Mouse (Mus musculus) CH12.LX (cell line): ENCODE data around the gene Asic2. TPM values are rescaled to one million over a fixed set of nuclear protein-coding genes. Genes with fewer than 3 reads are reported as not detected.

Experiments used
- DNase-seq: peaks from one replicate; pipeline ENCODE4 v3.0.0-alpha.2; 2013; ENCODE audit errors: extremely low read depth
- H3K27ac ChIP-seq: 2 replicates; pipeline ENCODE4 v1.5.1; 2012; ENCODE audit warnings: low read depth, mild to moderate bottlenecking, control low read depth, moderate library complexity; ENCODE audit not compliant: insufficient read depth
- H3K27me3 ChIP-seq: replicated peaks from 2 replicates; pipeline ENCODE3; 2012; ENCODE audit warnings: inconsistent platforms
- H3K36me3 ChIP-seq, 2 experiments: replicated peaks in 1 of 2; 2 replicates each; pipeline versions ENCODE3 to v1.6.1; 2012; ENCODE audit warnings: inconsistent platforms in 1 of 2, low read length in 1 of 2, mild to moderate bottlenecking in 1 of 2, mixed read lengths in 1 of 2, moderate library complexity in 1 of 2; ENCODE audit not compliant: control insufficient read depth in 1 of 2, insufficient read depth in 1 of 2
- H3K4me1 ChIP-seq, 2 experiments: 2 replicates each; pipeline ENCODE4 v1.6.1; 2012; ENCODE audit warnings: inconsistent platforms in 1 of 2, moderate library complexity in 1 of 2; ENCODE audit not compliant: insufficient read depth in 2 of 2, control insufficient read depth in 1 of 2
- H3K4me2 ChIP-seq: 2 replicates; pipeline ENCODE4 v1.6.1; 2012; ENCODE audit warnings: low read depth, mild to moderate bottlenecking, control low read depth; ENCODE audit not compliant: poor library complexity, insufficient read depth, severe bottlenecking
- H3K4me3 ChIP-seq, 3 experiments: fragments of 150-350 bp in 1 of 3; sonication (generic) in 1 of 3; replicated peaks in 1 of 3; 2 replicates each; pipeline versions ENCODE3 to v1.5.1; 2011 to 2012; ENCODE audit warnings: low read depth in 2 of 3, low read length in 2 of 3, mild to moderate bottlenecking in 2 of 3, moderate library complexity in 2 of 3, control low read depth in 1 of 3, improper control_type of control experiment in 1 of 3, inconsistent platforms in 1 of 3, mixed read lengths in 1 of 3; ENCODE audit not compliant: poor library complexity in 1 of 3
- H3K79me2 ChIP-seq: replicated peaks from 2 replicates; pipeline ENCODE4 v1.6.1; 2012; ENCODE audit warnings: mild to moderate bottlenecking, moderate library complexity; ENCODE audit not compliant: control insufficient read depth, poor library complexity, insufficient read depth, severe bottlenecking; ENCODE audit errors: extremely low read depth
- H3K9ac ChIP-seq: 2 replicates; pipeline ENCODE4 v1.6.1; 2012; ENCODE audit warnings: low read depth, mild to moderate bottlenecking, control low read depth, moderate library complexity; ENCODE audit not compliant: insufficient read depth
- H3K9me3 ChIP-seq: replicated peaks from 2 replicates; pipeline ENCODE3; 2012; ENCODE audit warnings: low read length, inconsistent platforms, mixed read lengths
- BHLHE40 ChIP-seq: IDR thresholded peaks from 2 replicates; pipeline ENCODE4 v1.6.1; 2011; ENCODE audit warnings: mild to moderate bottlenecking, low read depth, low read length, improper control_type of control experiment
- E2F4 ChIP-seq: IDR thresholded peaks from 2 replicates; pipeline ENCODE4 v1.6.1; 2011; ENCODE audit warnings: low read depth, low read length, improper control_type of control experiment; ENCODE audit not compliant: insufficient replicate concordance
- EP300 ChIP-seq: IDR thresholded peaks from 2 replicates; pipeline ENCODE4 v1.6.1; 2011; ENCODE audit warnings: low read length, improper control_type of control experiment
- ETS1 ChIP-seq: conservative IDR thresholded peaks from 2 replicates; pipeline ENCODE4 v1.6.1; 2012; ENCODE audit warnings: low read depth, mild to moderate bottlenecking, inconsistent platforms, low read length, improper control_type of control experiment, moderate library complexity
- GABPA ChIP-seq: IDR thresholded peaks from 2 replicates; pipeline ENCODE4 v1.6.1; 2012; ENCODE audit warnings: low read depth, low read length, improper control_type of control experiment, inconsistent platforms; ENCODE audit not compliant: insufficient replicate concordance
- HCFC1 ChIP-seq: IDR thresholded peaks from 2 replicates; pipeline ENCODE4 v1.6.1; 2012; ENCODE audit warnings: low read depth, mild to moderate bottlenecking, inconsistent platforms, low read length, improper control_type of control experiment
- JUN ChIP-seq: IDR thresholded peaks from 2 replicates; pipeline ENCODE4 v1.6.1; 2011; ENCODE audit warnings: low read depth, mild to moderate bottlenecking, low read length, improper control_type of control experiment, moderate library complexity; ENCODE audit not compliant: insufficient read depth
- JUND ChIP-seq: conservative IDR thresholded peaks from 2 replicates; pipeline ENCODE4 v1.6.1; 2011; ENCODE audit warnings: low read depth, low read length, improper control_type of control experiment
- MAZ ChIP-seq: IDR thresholded peaks from 2 replicates; pipeline ENCODE4 v1.6.1; 2012; ENCODE audit warnings: low read depth, mild to moderate bottlenecking, inconsistent platforms, low read length, improper control_type of control experiment, moderate library complexity
- MXI1 ChIP-seq: IDR thresholded peaks from 2 replicates; pipeline ENCODE4 v1.6.1; 2011; ENCODE audit warnings: mild to moderate bottlenecking, low read depth, low read length, improper control_type of control experiment
- NELFE ChIP-seq: IDR thresholded peaks from 2 replicates; pipeline ENCODE4 v1.6.1; 2011; ENCODE audit warnings: low read depth, low read length, improper control_type of control experiment
- NRF1 ChIP-seq: IDR thresholded peaks from 2 replicates; pipeline ENCODE4 v1.6.1; 2014; ENCODE audit warnings: low read depth, mild to moderate bottlenecking, inconsistent platforms, low read length, improper control_type of control experiment, moderate library complexity
- POLR2A ChIP-seq: IDR thresholded peaks from 2 replicates; pipeline ENCODE4 v1.6.1; 2011; ENCODE audit warnings: low read depth, mild to moderate bottlenecking, improper control_type of control experiment, low read length
- POLR2AphosphoS2 ChIP-seq: IDR thresholded peaks from 2 replicates; pipeline ENCODE4 v1.6.1; 2011; ENCODE audit warnings: low read depth, low read length, improper control_type of control experiment
- RAD21 ChIP-seq: IDR thresholded peaks from 2 replicates; pipeline ENCODE4 v1.6.1; 2011; ENCODE audit warnings: low read depth, mild to moderate bottlenecking, low read length, improper control_type of control experiment, moderate library complexity
- RCOR1 ChIP-seq: conservative IDR thresholded peaks from 2 replicates; pipeline ENCODE4 v1.6.1; 2012; ENCODE audit warnings: low read depth, mild to moderate bottlenecking, inconsistent platforms, low read length, improper control_type of control experiment
- SIN3A ChIP-seq: IDR thresholded peaks from 2 replicates; pipeline ENCODE4 v1.6.1; 2012; ENCODE audit warnings: low read length, improper control_type of control experiment, inconsistent platforms
- SMC3 ChIP-seq: IDR thresholded peaks from 2 replicates; pipeline ENCODE4 v1.6.1; 2011; ENCODE audit warnings: low read depth, low read length, improper control_type of control experiment
- USF1 ChIP-seq: IDR thresholded peaks from 2 replicates; pipeline ENCODE4 v1.6.1; 2014; ENCODE audit warnings: low read depth, mild to moderate bottlenecking, inconsistent platforms, low read length, improper control_type of control experiment
- ZC3H11A ChIP-seq: IDR thresholded peaks from 2 replicates; pipeline ENCODE4 v1.6.1; 2012; ENCODE audit warnings: low read depth, mild to moderate bottlenecking, inconsistent platforms, low read length, improper control_type of control experiment
- ZMIZ1 ChIP-seq: IDR thresholded peaks from 2 replicates; pipeline ENCODE4 v1.6.1; 2012; ENCODE audit warnings: low read depth, mild to moderate bottlenecking, inconsistent platforms, low read length, improper control_type of control experiment
- dilution Hi-C: fragments of 300-500 bp; cut with MboI; formaldehyde crosslinking; loops from 2 replicates; pipeline ENCODE4 v1.14.3; 2020; ENCODE audit warnings: low sequenced_read_pairs; ENCODE audit not compliant: extremely low pct_unique_long_range_greater_than_20kb, extremely low pct_ligation_motif_present
- in situ Hi-C: fragments of 300-500 bp; cut with MboI; formaldehyde crosslinking; loops from 3 replicates; pipeline ENCODE4 v1.14.3; 2019; ENCODE audit warnings: low sequenced_read_pairs, low pct_ligation_motif_present, low pct_unique_long_range_greater_than_20kb, mixed read lengths
- polyA plus RNA-seq: library from polyadenylated mRNA; unstranded; fragments of >175 nt; gene quantifications from 2 replicates; pipeline ENCODE4 v1.2.1, GENCODE M21; 2012; ENCODE audit warnings: low read depth; ENCODE audit not compliant: insufficient read length
- total RNA-seq, 2 experiments: library from RNA; depleted of rRNA; stranded (reverse); fragments of 300-350 nt in 1 of 2; fragments of >200 nt in 1 of 2; gene quantifications; 2 replicates each; pipeline ENCODE4 v1.2.3; 2012 to 2014

The Asic2 gene
- total and polyA plus RNA-seq, 3 experiments, result not detected

DNA sequence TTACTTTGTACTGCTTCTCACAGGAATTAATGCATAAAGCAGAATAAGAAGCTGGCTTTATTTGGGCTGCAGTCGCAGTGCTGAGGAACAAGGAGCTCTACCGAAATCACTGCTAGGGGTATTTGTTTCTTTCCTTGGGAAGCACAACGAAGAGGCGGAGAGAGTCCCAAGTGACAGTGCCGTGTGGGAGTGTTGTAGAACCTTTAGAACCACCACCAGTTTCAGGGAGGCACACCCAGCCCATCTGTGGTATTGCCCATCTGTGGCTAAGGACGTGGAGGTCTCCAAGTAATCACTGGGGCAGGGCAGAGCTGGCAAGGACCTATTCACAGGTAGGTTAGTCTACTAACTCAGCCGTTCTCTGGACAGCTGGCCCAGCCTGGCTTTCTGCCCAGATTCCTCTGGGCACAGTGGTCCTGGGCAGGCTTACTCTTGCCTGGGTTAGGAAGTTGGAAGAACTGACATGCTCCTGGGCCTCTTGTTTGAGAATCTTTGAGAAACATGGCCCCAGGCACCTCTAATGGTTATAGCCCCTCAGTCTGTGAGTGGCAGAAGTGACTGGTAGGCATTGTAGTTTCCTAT, 1085.9 kb downstream of the Asic2 start:
- peaks cover 92% of the 10 kb centered on the region for H3K27me3 ChIP-seq
- in situ Hi-C loops, result no loop called here
- dilution Hi-C loops, result no loop called here
- H3K4me2 ChIP-seq, result no peak overlapping the region
- no peak overlapping the region for H3K27ac ChIP-seq
- no peaks in the 10 kb centered on the region for H3K79me2 ChIP-seq
- H3K4me1 ChIP-seq, result 0 out of 4 replicates have a peak, but pooled peaks cover 0 to 3% of the 10 kb centered on the region in 2 experiments
- H3K9me3 ChIP-seq, result no peaks in the 10 kb centered on the region
- H3K4me3 ChIP-seq, result no peak overlapping the region
- H3K36me3 ChIP-seq, result no peaks in the 10 kb centered on the region
- TF ChIP-seq ETS1 (no peak), MXI1 (no peak), SMC3 (no peak), EP300 (no peak), ZMIZ1 (no peak), SIN3A (no peak), RCOR1 (no peak)
- H3K9ac ChIP-seq, result no peak overlapping the region
- no peak for DNase-seq

DNA sequence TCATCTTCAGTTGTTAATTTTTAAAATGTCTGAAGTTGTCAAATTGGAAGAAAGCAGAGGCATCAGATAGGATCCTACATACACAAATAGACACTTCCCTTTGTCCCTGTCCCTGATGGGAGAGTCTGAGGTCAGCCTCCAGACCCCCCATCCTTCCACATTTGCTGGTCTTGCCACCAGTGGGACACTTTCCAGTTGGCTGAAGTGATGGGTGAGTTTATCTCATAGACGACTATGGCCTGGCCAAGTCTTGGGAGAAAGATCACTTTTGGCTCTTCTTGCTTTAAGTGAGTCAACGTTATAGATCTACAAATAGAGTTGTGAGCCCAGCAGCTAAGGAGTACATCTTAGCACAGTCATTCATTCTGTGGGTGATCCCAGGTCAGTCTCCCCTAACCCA, 1090.2 kb downstream of the Asic2 start:
- Histone ChIP-seq H3K27me3 (peaks cover 86% of the 10 kb centered on the region), H3K27ac (no peak overlapping the region), H3K36me3 (no peaks in the 10 kb centered on the region), H3K9me3 (no peaks in the 10 kb centered on the region), H3K4me3 (no peak overlapping the region), H3K79me2 (no peaks in the 10 kb centered on the region), H3K9ac (no peak overlapping the region), H3K4me2 (no peak overlapping the region), H3K4me1 (no peaks in the 10 kb centered on the region)
- dilution Hi-C loops, result no loop called here
- in situ Hi-C loops, result no loop called here
- DNase-seq, result no peak
- TF ChIP-seq POLR2A (no peak), EP300 (no peak), MAZ (no peak), NRF1 (no peak), JUND (no peak), BHLHE40 (no peak), NELFE (no peak), MXI1 (no peak), E2F4 (no peak), HCFC1 (no peak), GABPA (no peak), USF1 (no peak), SMC3 (no peak), RAD21 (no peak), POLR2AphosphoS2 (no peak), ZC3H11A (no peak), JUN (no peak)
